Mouse (Mus musculus) lung, embryonic 16.5 days (tissue): Measurements from ENCODE around the gene Plcg2. TPM values are rescaled to one million over a fixed set of nuclear protein-coding genes. Genes with fewer than 3 reads are reported as not detected.

ENCODE experiments used
- ATAC-seq: fragments of 200-750 bp; cut with Nextera tagmentation; 2 replicates; pipeline ENCODE4 v1.8.0; 2017; ENCODE audit warnings: low read depth, mild to moderate bottlenecking, moderate library complexity
- H3K27ac ChIP-seq: fragments of 300-500 bp; sonication (generic); 2 replicates; pipeline ENCODE4 v1.5.1; 2014; ENCODE audit warnings: mild to moderate bottlenecking, control low read depth, low read length
- H3K27me3 ChIP-seq: fragments of 300-500 bp; sonication (generic); 2 replicates; pipeline ENCODE4 v1.6.1; 2014; ENCODE audit warnings: low read depth, low read length, mixed read lengths; ENCODE audit not compliant: control insufficient read depth, insufficient read depth
- H3K36me3 ChIP-seq: fragments of 300-500 bp; sonication (generic); 2 replicates; pipeline ENCODE4 v1.6.1; 2014; ENCODE audit warnings: low read length; ENCODE audit not compliant: control insufficient read depth, insufficient read depth
- H3K4me1 ChIP-seq: fragments of 300-500 bp; sonication (generic); replicated peaks from 2 replicates; pipeline ENCODE4 v1.6.1; 2014; ENCODE audit warnings: low read length, mixed read lengths; ENCODE audit not compliant: control insufficient read depth, insufficient read depth
- H3K4me2 ChIP-seq: fragments of 300-500 bp; sonication (generic); 2 replicates; pipeline ENCODE4 v1.6.1; 2014; ENCODE audit warnings: low read depth, low read length, control low read depth
- H3K4me3 ChIP-seq: fragments of 300-500 bp; sonication (generic); 2 replicates; pipeline ENCODE4 v1.5.1; 2014; ENCODE audit warnings: mild to moderate bottlenecking, low read length, control low read depth
- H3K9ac ChIP-seq: fragments of 300-500 bp; sonication (generic); 2 replicates; pipeline ENCODE4 v1.6.1; 2014; ENCODE audit warnings: low read length, control low read depth
- H3K9me3 ChIP-seq: fragments of 300-500 bp; sonication (generic); 2 replicates; pipeline ENCODE4 v1.6.1; 2016; ENCODE audit warnings: low read length; ENCODE audit not compliant: control insufficient read depth
- WGBS: fragments of 180-500 bp; shearing (Covaris S2); extraction: QIAGEN DNeasy Blood & Tissue Kit; methylation state at CpG from one replicate; pipeline ENCODE4 v1.1.7; 2014; 5-methylcytosine and 5-hydroxymethylcytosine counted together
- polyA plus RNA-seq: library from polyadenylated mRNA; unstranded; fragments of >200 nt; fragmentation: Nextera tagmentation; extraction: Ambion mirVana; gene quantifications from 2 replicates; pipeline ENCODE4 v1.2.1, GENCODE M21; 2015

The Plcg2 gene
- polyA plus RNA-seq, 1 experiment from 2014 or later = 4.3 TPM

GRCm38 (mm10) chr8:117467466-117467865 is 30.6 kb upstream of the Plcg2 start:
- H3K9ac ChIP-seq = no peak overlapping the region
- no peak overlapping the region for H3K4me3 ChIP-seq
- no peak overlapping the region for H3K27ac ChIP-seq
- no peaks in the 10 kb centered on the region for H3K27me3 ChIP-seq
- peaks cover 14% of the 10 kb centered on the region for H3K4me1 ChIP-seq
- H3K9me3 ChIP-seq = no peaks in the 10 kb centered on the region
- ATAC-seq = no peak
- 77% methylated on average over 10 of the region's 10 CpGs for WGBS
- H3K4me2 ChIP-seq = no peak overlapping the region
- no peaks in the 10 kb centered on the region for H3K36me3 ChIP-seq

- peaks cover 14% of the 10 kb centered on the region for H3K4me1 ChIP-seq
- no peak for ATAC-seq
- H3K27me3 ChIP-seq = no peaks in the 10 kb centered on the region
- H3K9ac ChIP-seq = no peak overlapping the region
- no peak overlapping the region for H3K27ac ChIP-seq
- no peak overlapping the region for H3K4me3 ChIP-seq
- WGBS = 29% methylated on average over 16 of the region's 16 CpGs
- no peaks in the 10 kb centered on the region for H3K9me3 ChIP-seq
- H3K36me3 ChIP-seq = no peaks in the 10 kb centered on the region
- peak overlapping the region; percentile 48 for H3K4me2 ChIP-seq
Measured at GRCm38 (mm10) chr8:117469431-117470341, 28.4 kb upstream of the Plcg2 start.

DNA sequence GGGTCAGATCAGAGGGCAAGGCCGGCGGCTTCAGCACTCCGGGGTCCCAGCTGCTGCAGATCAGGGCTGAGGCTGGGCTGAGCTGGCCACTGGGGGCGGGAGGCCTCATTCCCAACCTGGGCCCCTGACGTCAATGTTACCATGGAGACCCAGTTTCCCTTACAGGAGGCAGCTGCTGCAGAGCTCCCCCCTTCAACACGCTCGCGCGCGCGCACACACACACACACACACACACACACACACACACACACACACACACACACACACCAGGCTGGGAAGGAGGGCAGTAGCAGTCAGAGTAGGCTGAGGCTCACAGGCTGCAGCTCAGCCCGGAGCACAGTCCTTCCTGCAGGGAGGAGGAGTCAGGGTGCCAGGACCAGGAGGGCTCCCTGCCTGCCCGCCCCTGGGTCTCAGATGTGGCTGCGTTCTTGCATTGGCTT is 27.7 kb upstream of the Plcg2 start:
- Histone ChIP-seq H3K27me3 (no peaks in the 10 kb centered on the region), H3K9ac (peak overlapping the region; percentile 50), H3K9me3 (no peaks in the 10 kb centered on the region), H3K27ac (no peak overlapping the region), H3K4me3 (peak overlapping the region; percentile 24), H3K4me2 (peak overlapping the region; percentile 48), H3K4me1 (peaks cover 14% of the 10 kb centered on the region), H3K36me3 (no peaks in the 10 kb centered on the region)
- ATAC-seq = peak; percentile 79
- WGBS = 0% methylated on average over 8 of the region's 14 CpGs

GRCm38 (mm10) chr8:117471174-117471573 is 26.9 kb upstream of the Plcg2 start:
- Histone ChIP-seq H3K4me3 (no peak overlapping the region), H3K27ac (no peak overlapping the region), H3K27me3 (no peaks in the 10 kb centered on the region), H3K9ac (no peak overlapping the region), H3K4me1 (peaks cover 14% of the 10 kb centered on the region), H3K36me3 (no peaks in the 10 kb centered on the region), H3K4me2 (no peak overlapping the region), H3K9me3 (no peaks in the 10 kb centered on the region)
- peak; percentile 48; the same call in 1 of the 2 replicates for ATAC-seq
- 25% methylated on average over 3 of the region's 3 CpGs for whole genome bisulfite sequencing

GRCm38 (mm10) chr8:117471655-117472054 is 26.4 kb upstream of the Plcg2 start:
- H3K27ac ChIP-seq = no peak overlapping the region
- ATAC-seq = no peak
- no peak overlapping the region for H3K9ac ChIP-seq
- no peak overlapping the region for H3K4me2 ChIP-seq
- H3K36me3 ChIP-seq = no peaks in the 10 kb centered on the region
- no peaks in the 10 kb centered on the region for H3K9me3 ChIP-seq
- peaks cover 14% of the 10 kb centered on the region for H3K4me1 ChIP-seq
- 69% methylated on average over 9 of the region's 9 CpGs for WGBS
- no peaks in the 10 kb centered on the region for H3K27me3 ChIP-seq
- no peak overlapping the region for H3K4me3 ChIP-seq

- WGBS = 82% methylated on average over 4 of the region's 4 CpGs
- H3K4me2 ChIP-seq = no peak overlapping the region
- no peak for ATAC-seq
Measured at GRCm38 (mm10) chr8:117472332-117472731, 25.8 kb upstream of the Plcg2 start.

DNA sequence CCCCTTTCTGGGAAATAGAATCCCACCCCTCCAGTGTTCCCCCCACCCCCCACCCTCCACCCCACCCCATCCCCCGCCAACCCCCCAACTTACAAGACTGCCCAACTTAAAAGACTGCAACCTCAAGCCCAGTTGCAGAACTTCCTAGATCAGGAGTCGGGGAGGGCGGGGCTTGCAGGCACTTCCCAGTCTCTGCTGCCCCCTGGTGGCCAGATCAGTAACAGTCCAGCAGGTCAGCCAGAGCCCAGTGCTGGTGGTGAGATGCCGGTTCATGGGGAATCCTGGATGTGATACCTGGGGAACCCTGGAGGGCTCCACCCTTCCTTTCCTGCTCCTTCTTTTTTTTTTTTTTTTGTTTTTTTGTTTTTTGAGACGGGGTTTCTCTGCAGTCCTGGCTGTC is 23.1 kb upstream of the Plcg2 start:
- WGBS = 2% methylated on average over 5 of the region's 5 CpGs
- Histone ChIP-seq H3K27ac (no peak overlapping the region), H3K36me3 (no peaks in the 10 kb centered on the region), H3K27me3 (no peaks in the 10 kb centered on the region), H3K4me1 (peaks cover 11% of the 10 kb centered on the region), H3K9me3 (0 out of 2 replicates have a peak, but pooled peaks cover 2% of the 10 kb centered on the region), H3K9ac (no peak overlapping the region), H3K4me2 (no peak overlapping the region), H3K4me3 (no peak overlapping the region)
- ATAC-seq = peak; percentile 73; the same call in 1 of the 2 replicates

More at GRCm38 (mm10) chr8:117472332-117472731, 25.8 kb upstream of the Plcg2 start:
- H3K27me3 ChIP-seq = no peaks in the 10 kb centered on the region
- H3K27ac ChIP-seq = no peak overlapping the region
- no peak overlapping the region for H3K4me3 ChIP-seq
- peaks cover 14% of the 10 kb centered on the region for H3K4me1 ChIP-seq
- no peak overlapping the region for H3K9ac ChIP-seq
- no peaks in the 10 kb centered on the region for H3K36me3 ChIP-seq
- H3K9me3 ChIP-seq = no peaks in the 10 kb centered on the region

GRCm38 (mm10) chr8:117475819-117476218 is 22.3 kb upstream of the Plcg2 start:
- Histone ChIP-seq H3K36me3 (no peaks in the 10 kb centered on the region), H3K4me2 (no peak overlapping the region), H3K9me3 (0 out of 2 replicates have a peak, but pooled peaks cover 3% of the 10 kb centered on the region), H3K4me3 (no peak overlapping the region), H3K27me3 (no peaks in the 10 kb centered on the region), H3K4me1 (peaks cover 4% of the 10 kb centered on the region), H3K27ac (no peak overlapping the region), H3K9ac (no peak overlapping the region)
- ATAC-seq = no peak
- 71% methylated on average over 7 of the region's 7 CpGs for WGBS

DNA sequence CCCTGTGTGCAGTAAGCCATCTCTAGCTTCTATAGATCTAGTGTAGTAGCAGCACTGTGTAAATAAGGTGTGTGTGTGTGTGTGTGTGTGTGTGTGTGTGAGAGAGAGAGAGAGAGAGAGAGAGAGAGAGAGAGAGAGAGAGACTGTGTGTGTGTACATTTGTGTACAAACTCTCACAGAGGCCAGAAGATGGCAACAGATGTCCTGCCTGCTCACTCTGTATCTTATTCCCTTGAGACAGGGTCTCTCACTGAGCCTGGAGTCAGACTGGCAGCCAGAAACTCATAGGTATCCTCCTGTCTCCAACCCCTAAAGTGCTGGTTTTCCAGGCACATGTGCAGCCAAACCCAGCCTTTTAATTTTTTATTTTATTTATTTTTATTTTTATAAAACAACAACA is 20.0 kb upstream of the Plcg2 start:
- H3K9ac ChIP-seq = no peak overlapping the region
- H3K36me3 ChIP-seq = no peaks in the 10 kb centered on the region
- H3K4me2 ChIP-seq = no peak overlapping the region
- 0 out of 2 replicates have a peak, but pooled peaks cover 3% of the 10 kb centered on the region for H3K9me3 ChIP-seq
- no peaks in the 10 kb centered on the region for H3K4me1 ChIP-seq
- H3K4me3 ChIP-seq = no peak overlapping the region
- no peaks in the 10 kb centered on the region for H3K27me3 ChIP-seq
- no peak for ATAC-seq
- no peak overlapping the region for H3K27ac ChIP-seq
